Mouse (Mus musculus): ENCODE data around the gene Numa1. TPM values are rescaled to one million over a fixed set of nuclear protein-coding genes. Genes with fewer than 3 reads are reported as not detected.

Gene Numa1
- polyA plus RNA-seq, 1 experiment from 2014 or later, result 40.0 TPM

- peaks cover 25% of the 10 kb centered on the region; the same call in 1 of the 2 replicates for H3K36me3 ChIP-seq
- 86% methylated on average over 1 of the region's 1 CpGs for WGBS
These were observed 48.8 kb downstream of the Numa1 start for GRCm38 (mm10) chr7:101982735-101983134.

DNA sequence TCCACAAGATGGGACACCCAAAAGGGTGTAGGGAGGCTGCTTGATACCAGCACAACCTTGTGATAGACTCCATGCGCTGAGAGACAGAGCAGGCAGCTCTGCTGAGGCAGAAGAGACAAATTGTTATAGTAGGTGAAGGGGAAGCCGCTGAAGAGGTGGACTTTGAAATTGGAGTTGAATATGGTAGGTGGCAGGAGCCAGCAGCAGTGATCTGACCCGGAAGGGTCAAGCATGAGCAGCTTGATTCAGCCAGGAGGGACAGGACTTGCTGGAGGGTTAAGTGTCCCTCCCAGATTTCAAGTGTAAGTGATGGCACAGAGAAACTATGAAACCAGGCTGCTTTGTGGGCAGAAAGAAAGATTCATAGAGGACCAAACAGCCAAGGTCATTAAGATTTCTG is 51.2 kb downstream of the Numa1 start:
- H3K36me3 ChIP-seq, result peaks cover 43% of the 10 kb centered on the region
- no peak for ATAC-seq (replicated peaks; ENCODE audit: insufficient number of reproducible peaks, insufficient read depth, low FRiP score, low read depth)
- H3K4me2 ChIP-seq, result no peak overlapping the region
- H3K9me3 ChIP-seq (replicated peaks), result no peaks in the 10 kb centered on the region
- H3K4me1 ChIP-seq (replicated peaks), result no peaks in the 10 kb centered on the region
- H3K9ac ChIP-seq, result no peak overlapping the region
- H3K27ac ChIP-seq, result no peak overlapping the region
- no peaks in the 10 kb centered on the region for H3K27me3 ChIP-seq
- WGBS, result 95% methylated on average over 3 of the region's 3 CpGs
- H3K4me3 ChIP-seq, result no peak overlapping the region

More at GRCm38 (mm10) chr7:101982735-101983134, 48.8 kb downstream of the Numa1 start:
- Histone ChIP-seq H3K4me3 (no peak overlapping the region), H3K9me3 (replicated peaks) (no peaks in the 10 kb centered on the region), H3K4me1 (replicated peaks) (no peaks in the 10 kb centered on the region), H3K27ac (no peak overlapping the region), H3K27me3 (no peaks in the 10 kb centered on the region), H3K9ac (no peak overlapping the region), H3K4me2 (no peak overlapping the region)
- ATAC-seq (replicated peaks; ENCODE audit: insufficient number of reproducible peaks, insufficient read depth, low FRiP score, low read depth), result no peak

- H3K27me3 ChIP-seq, result no peaks in the 10 kb centered on the region
- H3K36me3 ChIP-seq, result peaks cover 93% of the 10 kb centered on the region
- no peak overlapping the region for H3K27ac ChIP-seq
- no peak for ATAC-seq (replicated peaks; ENCODE audit: insufficient number of reproducible peaks, insufficient read depth, low FRiP score, low read depth)
- 89% methylated on average over 3 of the region's 3 CpGs for WGBS
- no peaks in the 10 kb centered on the region for H3K9me3 ChIP-seq (replicated peaks)
- no peak overlapping the region for H3K4me3 ChIP-seq
- H3K9ac ChIP-seq, result no peak overlapping the region
- 0 out of 2 replicates have a peak, but pooled peaks cover 4% of the 10 kb centered on the region for H3K4me1 ChIP-seq (replicated peaks)
- no peak overlapping the region for H3K4me2 ChIP-seq
These were observed 60.3 kb downstream of the Numa1 start for GRCm38 (mm10) chr7:101994241-101994640.

- H3K9ac ChIP-seq, result no peak overlapping the region
- WGBS, result 49% methylated on average over 14 of the region's 14 CpGs
- no peak overlapping the region for H3K4me3 ChIP-seq
- H3K4me2 ChIP-seq, result no peak overlapping the region
- H3K27ac ChIP-seq, result peak overlapping the region; percentile 41
- ATAC-seq (replicated peaks; ENCODE audit: insufficient number of reproducible peaks, insufficient read depth, low FRiP score, low read depth), result peak; percentile 53
- H3K4me1 ChIP-seq (replicated peaks), result 0 out of 2 replicates have a peak, but pooled peaks cover 4% of the 10 kb centered on the region
- no peaks in the 10 kb centered on the region for H3K9me3 ChIP-seq (replicated peaks)
- H3K36me3 ChIP-seq, result peaks cover 94% of the 10 kb centered on the region
- no peaks in the 10 kb centered on the region for H3K27me3 ChIP-seq
These were observed 64.5 kb downstream of the Numa1 start for GRCm38 (mm10) chr7:101998194-101998927.

DNA sequence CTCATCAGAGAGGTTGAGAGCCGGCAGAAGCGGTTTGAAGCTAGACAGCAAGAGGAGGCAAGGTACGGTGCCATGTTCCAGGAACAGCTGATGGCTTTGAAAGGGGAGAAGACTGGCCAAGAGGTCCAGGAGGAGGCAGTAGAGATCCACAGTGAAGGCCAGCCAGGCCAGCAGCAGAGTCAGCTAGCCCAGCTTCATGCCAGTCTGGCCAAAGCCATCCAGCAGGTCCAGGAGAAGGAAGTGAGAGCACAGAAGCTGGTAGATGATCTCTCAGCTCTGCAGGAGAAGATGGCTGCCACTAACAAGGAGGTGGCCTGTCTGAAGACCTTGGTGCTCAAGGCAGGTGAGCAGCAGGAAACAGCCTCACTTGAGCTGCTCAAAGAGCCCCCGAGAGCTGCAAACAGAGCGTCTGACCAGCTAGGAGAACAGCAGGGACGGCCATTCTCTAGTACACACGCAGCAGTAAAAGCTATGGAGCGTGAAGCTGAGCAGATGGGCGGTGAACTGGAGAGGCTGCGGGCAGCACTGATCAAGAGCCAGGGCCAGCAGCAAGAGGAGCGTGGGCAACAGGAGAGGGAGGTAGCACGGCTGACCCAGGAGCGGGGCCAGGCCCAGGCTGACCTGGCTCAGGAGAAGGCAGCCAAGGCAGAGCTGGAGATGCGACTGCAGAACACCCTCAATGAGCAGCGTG is 65.7 kb downstream of the Numa1 start:
- peaks cover 92% of the 10 kb centered on the region for H3K36me3 ChIP-seq
- H3K27ac ChIP-seq, result no peak overlapping the region
- 94% methylated on average over 15 of the region's 15 CpGs for WGBS
- 0 out of 2 replicates have a peak, but pooled peaks cover 4% of the 10 kb centered on the region for H3K4me1 ChIP-seq (replicated peaks)
- no peak for ATAC-seq (replicated peaks; ENCODE audit: insufficient number of reproducible peaks, insufficient read depth, low FRiP score, low read depth)
- H3K27me3 ChIP-seq, result no peaks in the 10 kb centered on the region
- H3K4me2 ChIP-seq, result no peak overlapping the region
- no peak overlapping the region for H3K9ac ChIP-seq
- no peaks in the 10 kb centered on the region for H3K9me3 ChIP-seq (replicated peaks)
- H3K4me3 ChIP-seq, result no peak overlapping the region

DNA sequence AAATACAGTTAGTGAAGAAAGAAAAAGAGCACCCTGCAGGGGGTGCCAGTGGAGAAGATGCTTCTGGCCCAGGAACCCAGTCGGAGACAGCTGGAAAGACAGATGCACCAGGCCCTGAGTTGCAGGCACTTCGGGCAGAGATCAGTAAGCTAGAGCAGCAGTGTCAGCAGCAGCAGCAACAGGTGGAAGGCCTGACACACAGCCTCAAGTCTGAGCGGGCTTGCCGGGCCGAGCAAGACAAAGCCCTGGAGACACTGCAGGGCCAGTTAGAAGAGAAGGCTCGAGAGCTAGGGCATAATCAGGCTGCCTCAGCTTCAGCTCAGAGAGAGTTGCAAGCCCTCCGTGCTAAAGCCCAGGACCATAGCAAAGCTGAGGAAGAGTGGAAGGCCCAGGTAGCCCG is 66.4 kb downstream of the Numa1 start:
- Histone ChIP-seq H3K4me2 (no peak overlapping the region), H3K27me3 (no peaks in the 10 kb centered on the region), H3K9ac (no peak overlapping the region), H3K4me3 (no peak overlapping the region), H3K27ac (no peak overlapping the region), H3K4me1 (replicated peaks) (0 out of 2 replicates have a peak, but pooled peaks cover 4% of the 10 kb centered on the region), H3K36me3 (peaks cover 92% of the 10 kb centered on the region), H3K9me3 (replicated peaks) (no peaks in the 10 kb centered on the region)
- no peak for ATAC-seq (replicated peaks; ENCODE audit: insufficient number of reproducible peaks, insufficient read depth, low FRiP score, low read depth)
- WGBS, result 87% methylated on average over 8 of the region's 8 CpGs

DNA sequence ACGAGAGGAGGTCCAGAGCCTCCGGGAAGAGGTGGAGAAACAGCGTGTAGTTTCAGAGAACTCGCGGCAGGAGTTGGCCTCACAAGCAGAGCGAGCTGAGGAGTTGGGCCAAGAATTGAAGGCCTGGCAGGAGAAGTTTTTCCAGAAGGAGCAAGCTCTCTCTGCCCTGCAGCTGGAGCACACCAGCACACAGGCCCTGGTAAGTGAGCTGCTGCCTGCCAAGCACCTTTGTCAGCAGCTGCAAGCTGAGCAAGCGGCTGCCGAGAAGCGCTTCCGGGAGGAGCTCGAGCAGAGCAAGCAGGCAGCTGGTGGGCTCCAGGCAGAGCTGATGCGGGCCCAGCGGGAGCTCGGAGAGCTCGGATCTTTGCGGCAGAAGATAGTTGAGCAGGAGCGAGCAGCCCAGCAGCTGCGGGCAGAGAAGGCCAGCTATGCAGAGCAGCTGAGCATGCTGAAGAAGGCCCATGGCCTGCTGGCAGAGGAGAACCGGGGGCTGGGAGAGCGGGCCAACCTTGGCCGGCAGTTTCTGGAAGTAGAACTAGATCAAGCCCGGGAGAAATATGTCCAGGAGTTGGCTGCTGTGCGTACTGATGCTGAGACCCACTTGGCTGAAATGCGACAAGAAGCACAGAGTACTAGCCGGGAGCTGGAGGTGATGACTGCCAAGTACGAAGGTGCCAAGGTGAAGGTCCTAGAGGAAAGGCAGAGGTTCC is 67.2 kb downstream of the Numa1 start:
- H3K4me3 ChIP-seq, result no peak overlapping the region
- ATAC-seq (replicated peaks; ENCODE audit: insufficient number of reproducible peaks, insufficient read depth, low FRiP score, low read depth), result no peak
- no peak overlapping the region for H3K27ac ChIP-seq
- no peak overlapping the region for H3K9ac ChIP-seq
- H3K4me2 ChIP-seq, result no peak overlapping the region
- H3K9me3 ChIP-seq (replicated peaks), result no peaks in the 10 kb centered on the region
- H3K4me1 ChIP-seq (replicated peaks), result 0 out of 2 replicates have a peak, but pooled peaks cover 4% of the 10 kb centered on the region
- 89% methylated on average over 26 of the region's 26 CpGs for WGBS
- H3K36me3 ChIP-seq, result peaks cover 90% of the 10 kb centered on the region
- no peaks in the 10 kb centered on the region for H3K27me3 ChIP-seq

DNA sequence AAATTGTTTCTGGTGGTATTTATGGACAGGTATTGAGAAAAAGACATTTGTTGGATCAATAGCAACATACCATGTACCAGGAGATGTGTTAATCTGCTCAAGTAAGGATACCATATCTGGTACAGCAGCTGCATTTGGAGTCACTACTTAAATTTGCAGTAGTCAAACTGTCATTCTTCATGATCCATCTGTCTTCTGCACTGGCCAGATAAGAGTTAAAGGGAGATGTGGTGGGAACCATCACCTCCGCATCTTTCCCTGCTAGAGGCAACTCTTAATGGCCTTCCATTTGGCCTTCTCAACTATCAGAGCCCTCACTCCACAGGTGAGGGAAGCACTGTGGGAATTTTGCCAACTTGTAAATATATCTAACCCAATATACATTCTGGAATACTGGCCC is 72.6 kb downstream of the Numa1 start:
- Histone ChIP-seq H3K9me3 (replicated peaks) (no peaks in the 10 kb centered on the region), H3K4me2 (no peak overlapping the region), H3K4me3 (no peak overlapping the region), H3K9ac (no peak overlapping the region), H3K27ac (no peak overlapping the region), H3K27me3 (no peaks in the 10 kb centered on the region), H3K4me1 (replicated peaks) (no peaks in the 10 kb centered on the region), H3K36me3 (peaks cover 93% of the 10 kb centered on the region)
- 66% methylated on average over 1 of the region's 1 CpGs for WGBS
- ATAC-seq (replicated peaks; ENCODE audit: insufficient number of reproducible peaks, insufficient read depth, low FRiP score, low read depth), result no peak

GRCm38 (mm10) chr7:102011855-102012254 is 77.9 kb downstream of the Numa1 start:
- no peak overlapping the region for H3K4me3 ChIP-seq
- H3K9ac ChIP-seq, result no peak overlapping the region
- peaks cover 2% of the 10 kb centered on the region; the same call in 1 of the 2 replicates for H3K4me1 ChIP-seq (replicated peaks)
- 89% methylated on average over 9 of the region's 9 CpGs for WGBS
- no peak overlapping the region for H3K4me2 ChIP-seq
- no peak for ATAC-seq (replicated peaks; ENCODE audit: insufficient number of reproducible peaks, insufficient read depth, low FRiP score, low read depth)
- no peak overlapping the region for H3K27ac ChIP-seq
- H3K27me3 ChIP-seq, result no peaks in the 10 kb centered on the region
- H3K9me3 ChIP-seq (replicated peaks), result no peaks in the 10 kb centered on the region
- peaks cover 96% of the 10 kb centered on the region for H3K36me3 ChIP-seq

- Histone ChIP-seq H3K36me3 (peaks cover 83% of the 10 kb centered on the region), H3K4me2 (no peak overlapping the region), H3K4me3 (no peak overlapping the region), H3K9ac (no peak overlapping the region), H3K4me1 (replicated peaks) (peaks cover 16% of the 10 kb centered on the region), H3K27me3 (no peaks in the 10 kb centered on the region), H3K9me3 (replicated peaks) (no peaks in the 10 kb centered on the region), H3K27ac (no peak overlapping the region)
- ATAC-seq (replicated peaks; ENCODE audit: insufficient number of reproducible peaks, insufficient read depth, low FRiP score, low read depth), result no peak
- WGBS, result 88% methylated on average over 8 of the region's 8 CpGs
These were observed 79.5 kb downstream of the Numa1 start for GRCm38 (mm10) chr7:102013416-102013815.

DNA sequence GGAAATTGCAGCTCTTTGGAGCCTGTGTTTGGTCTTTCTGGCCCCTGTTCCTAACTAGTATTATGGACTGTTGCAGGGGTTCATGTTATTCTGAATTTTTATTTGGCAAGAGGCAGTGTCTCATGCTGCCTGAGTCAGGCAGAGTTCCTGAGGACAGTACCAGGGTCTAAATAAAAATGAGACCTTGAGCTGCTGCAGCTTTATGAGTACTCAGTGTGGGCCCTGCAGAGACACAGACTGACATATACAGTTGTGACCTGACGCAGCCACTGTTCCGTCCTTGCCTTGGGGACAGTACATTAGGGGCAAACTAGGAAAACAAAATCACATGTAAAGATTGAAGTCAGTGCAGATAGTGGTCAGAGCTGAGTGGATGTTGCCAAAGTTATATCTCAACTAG is 81.1 kb downstream of the Numa1 start:
- Histone ChIP-seq H3K4me3 (no peak overlapping the region), H3K4me2 (no peak overlapping the region), H3K27me3 (no peaks in the 10 kb centered on the region), H3K27ac (no peak overlapping the region), H3K4me1 (replicated peaks) (peaks cover 16% of the 10 kb centered on the region), H3K36me3 (peaks cover 68% of the 10 kb centered on the region), H3K9me3 (replicated peaks) (no peaks in the 10 kb centered on the region), H3K9ac (no peak overlapping the region)
- ATAC-seq (replicated peaks; ENCODE audit: insufficient number of reproducible peaks, insufficient read depth, low FRiP score, low read depth), result no peak
- 87% methylated on average over 2 of the region's 2 CpGs for WGBS
